Mouse (Mus musculus) midbrain, postnatal 0 days (tissue): Measurements from ENCODE around the gene Rere. TPM values are rescaled to one million over a fixed set of nuclear protein-coding genes. Genes with fewer than 3 reads are reported as not detected.

Source experiments
- ATAC-seq: fragments of 200-750 bp; cut with Nextera tagmentation; 2 replicates; pipeline ENCODE4 v1.8.0; 2017; ENCODE audit warnings: moderate number of reproducible peaks, mild to moderate bottlenecking, moderate TSS enrichment, moderate library complexity; ENCODE audit not compliant: low FRiP score
- DNase-seq: peaks from one replicate; pipeline ENCODE4 v3.0.0-alpha.2; 2015; ENCODE audit warnings: low spot score
- H3K27ac ChIP-seq: fragments of 300-500 bp; sonication (generic); 2 replicates; pipeline ENCODE4 v1.5.1; 2014; ENCODE audit warnings: low read depth, mild to moderate bottlenecking, low read length, mixed read lengths
- H3K27me3 ChIP-seq: fragments of 300-500 bp; sonication (generic); 2 replicates; pipeline ENCODE4 v1.6.1; 2014; ENCODE audit warnings: low read length, control low read depth, mixed read lengths; ENCODE audit not compliant: insufficient read depth
- H3K36me3 ChIP-seq: fragments of 300-500 bp; sonication (generic); 2 replicates; pipeline ENCODE4 v1.6.1; 2014; ENCODE audit warnings: low read length, control low read depth, mixed read lengths; ENCODE audit not compliant: insufficient read depth
- H3K4me1 ChIP-seq: fragments of 300-500 bp; sonication (generic); 2 replicates; pipeline ENCODE4 v1.6.1; 2014; ENCODE audit warnings: mild to moderate bottlenecking, control low read depth, antibody characterized with exemption, low read length, mixed read lengths; ENCODE audit not compliant: insufficient read depth
- H3K4me2 ChIP-seq: fragments of 300-500 bp; sonication (generic); 2 replicates; pipeline ENCODE4 v1.6.1; 2014; ENCODE audit warnings: low read depth, mild to moderate bottlenecking, low read length, mixed read lengths; ENCODE audit not compliant: poor library complexity, severe bottlenecking
- H3K4me3 ChIP-seq: fragments of 300-500 bp; sonication (generic); 2 replicates; pipeline ENCODE4 v1.5.1; 2014; ENCODE audit warnings: low read depth, mild to moderate bottlenecking, low read length, moderate library complexity
- H3K9ac ChIP-seq: fragments of 300-500 bp; sonication (generic); replicated peaks from 2 replicates; pipeline ENCODE4 v1.6.1; 2014; ENCODE audit warnings: mild to moderate bottlenecking, low read length, moderate library complexity, mixed read lengths; ENCODE audit not compliant: poor library complexity, severe bottlenecking
- H3K9me3 ChIP-seq: fragments of 300-500 bp; sonication (generic); 2 replicates; pipeline ENCODE4 v1.6.1; 2016; ENCODE audit warnings: low read length, control low read depth
- CTCF ChIP-seq: IDR thresholded peaks from 2 replicates; pipeline ENCODE4 v1.5.1; 2016; ENCODE audit warnings: antibody characterized with exemption, mild to moderate bottlenecking
- WGBS: fragments of 180-500 bp; shearing (Covaris S2); extraction: QIAGEN DNeasy Blood & Tissue Kit; methylation state at CpG from one replicate; pipeline ENCODE4 v1.1.7; 2014; 5-methylcytosine and 5-hydroxymethylcytosine counted together
- polyA plus RNA-seq: library from polyadenylated mRNA; unstranded; fragments of >200 nt; fragmentation: Nextera tagmentation; extraction: Ambion mirVana; gene quantifications from 2 replicates; pipeline ENCODE4 v1.2.1, GENCODE M21; 2015
- total RNA-seq: library from RNA; depleted of rRNA; stranded (reverse); fragments of >200 nt; gene quantifications from 2 replicates; pipeline ENCODE4 v1.2.3, GENCODE M21; 2014

Rere gene
- total and polyA plus RNA-seq, 2 experiments from 2014 or later: 22.7 to 36.8 TPM

DNA sequence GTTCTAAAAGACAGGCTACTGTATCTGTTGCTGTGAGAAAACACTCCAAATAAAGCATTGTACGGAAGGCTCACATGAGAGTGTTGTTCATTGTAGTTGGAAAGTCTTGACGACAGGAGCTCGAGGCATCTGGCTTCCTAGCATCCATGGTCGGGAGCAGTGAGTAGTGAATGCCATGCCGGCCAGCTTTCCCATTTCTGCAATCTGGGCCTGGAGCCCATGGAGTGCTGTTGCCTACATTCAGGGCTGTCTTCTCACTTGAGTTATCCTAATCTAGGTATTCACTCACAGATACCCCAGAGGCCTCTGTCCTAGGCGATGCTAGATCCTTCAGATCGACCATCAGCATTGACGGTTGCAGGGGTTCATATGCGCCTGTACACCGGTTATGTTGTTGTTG, 160.5 kb downstream of the Rere start:
- 79% methylated on average over 10 of the region's 10 CpGs for WGBS
- no peak for ATAC-seq
- no peaks in the 10 kb centered on the region for H3K9me3 ChIP-seq
- H3K4me1 ChIP-seq: peaks cover 9% of the 10 kb centered on the region
- H3K27ac ChIP-seq: no peak overlapping the region
- H3K36me3 ChIP-seq: no peaks in the 10 kb centered on the region
- no peak overlapping the region for H3K9ac ChIP-seq
- H3K4me3 ChIP-seq: no peak overlapping the region
- H3K4me2 ChIP-seq: no peak overlapping the region
- no peaks in the 10 kb centered on the region for H3K27me3 ChIP-seq
- no peak for TF ChIP-seq CTCF
- no peak for DNase-seq

- Histone ChIP-seq H3K4me3 (no peak overlapping the region), H3K9ac (no peak overlapping the region), H3K27me3 (no peaks in the 10 kb centered on the region), H3K9me3 (no peaks in the 10 kb centered on the region), H3K27ac (no peak overlapping the region), H3K4me1 (peaks cover 9% of the 10 kb centered on the region), H3K36me3 (no peaks in the 10 kb centered on the region), H3K4me2 (no peak overlapping the region)
- TF ChIP-seq CTCF: no peak
- DNase-seq (no peak), ATAC-seq (no peak)
- WGBS: 64% methylated on average over 3 of the region's 3 CpGs
These were observed 162.6 kb downstream of the Rere start for GRCm38 (mm10) chr4:150444068-150444467.

GRCm38 (mm10) chr4:150446617-150447016, 165.2 kb downstream of the Rere start:
- Histone ChIP-seq H3K27me3 (no peaks in the 10 kb centered on the region), H3K4me3 (no peak overlapping the region), H3K4me1 (peaks cover 9% of the 10 kb centered on the region), H3K27ac (no peak overlapping the region), H3K9ac (no peak overlapping the region), H3K9me3 (no peaks in the 10 kb centered on the region), H3K36me3 (no peaks in the 10 kb centered on the region), H3K4me2 (no peak overlapping the region)
- 54% methylated on average over 4 of the region's 4 CpGs for WGBS
- TF ChIP-seq CTCF: no peak
- DNase-seq (no peak), ATAC-seq (no peak)

DNA sequence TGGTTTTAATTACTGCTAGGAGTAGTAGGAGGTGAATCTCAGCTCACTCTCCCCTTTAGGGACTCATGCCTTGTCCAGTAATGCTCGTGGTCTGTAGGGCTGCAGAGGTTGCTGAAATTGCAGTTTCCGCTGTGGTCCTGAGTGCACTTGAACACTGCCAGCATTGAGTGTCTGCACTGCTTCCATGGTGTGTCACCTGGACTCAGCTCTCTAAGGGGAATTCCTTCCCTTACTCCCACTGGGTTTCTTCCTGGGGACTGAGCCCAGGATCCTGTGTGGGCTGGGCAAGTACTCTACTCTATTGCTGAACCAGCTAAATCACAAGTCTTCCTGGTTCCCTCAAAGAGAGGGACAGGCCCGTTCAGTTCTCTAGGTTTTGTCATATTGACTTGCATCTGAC, 166.1 kb downstream of the Rere start:
- H3K4me2 ChIP-seq: no peak overlapping the region
- no peaks in the 10 kb centered on the region for H3K27me3 ChIP-seq
- DNase-seq (no peak), ATAC-seq (no peak)
- no peaks in the 10 kb centered on the region for H3K9me3 ChIP-seq
- no peak for TF ChIP-seq CTCF
- peaks cover 9% of the 10 kb centered on the region for H3K4me1 ChIP-seq
- WGBS: 80% methylated on average over 3 of the region's 3 CpGs
- no peak overlapping the region for H3K4me3 ChIP-seq
- H3K27ac ChIP-seq: no peak overlapping the region
- H3K36me3 ChIP-seq: no peaks in the 10 kb centered on the region
- no peak overlapping the region for H3K9ac ChIP-seq

DNA sequence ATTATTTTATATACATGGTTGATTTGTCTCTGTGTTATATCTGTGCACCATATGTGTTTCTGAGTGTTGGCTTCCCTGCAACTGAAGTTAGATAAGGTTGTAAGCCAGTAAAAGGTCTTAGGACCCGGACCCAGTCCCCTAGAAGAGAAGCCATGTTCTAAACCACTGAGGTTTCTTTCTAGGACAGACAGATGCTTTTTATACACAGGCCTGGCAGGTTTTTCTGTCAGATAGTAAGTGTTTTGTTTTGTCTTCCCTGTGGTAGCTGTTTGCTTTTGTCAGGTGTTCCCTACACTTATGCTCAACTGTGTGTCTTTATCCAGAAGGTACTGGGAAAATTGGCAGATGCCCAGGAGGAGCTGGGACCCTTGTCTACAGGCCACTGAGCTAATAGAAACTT, 167.0 kb downstream of the Rere start:
- H3K9ac ChIP-seq: no peak overlapping the region
- no peak overlapping the region for H3K4me2 ChIP-seq
- DNase-seq (no peak), ATAC-seq (no peak)
- no peaks in the 10 kb centered on the region for H3K27me3 ChIP-seq
- TF ChIP-seq CTCF: no peak
- WGBS: 75% methylated on average over 1 of the region's 1 CpGs
- no peaks in the 10 kb centered on the region for H3K9me3 ChIP-seq
- no peaks in the 10 kb centered on the region for H3K36me3 ChIP-seq
- no peak overlapping the region for H3K4me3 ChIP-seq
- no peak overlapping the region for H3K27ac ChIP-seq
- H3K4me1 ChIP-seq: peaks cover 9% of the 10 kb centered on the region

- DNase-seq (no peak), ATAC-seq (no peak)
- Histone ChIP-seq H3K27ac (no peak overlapping the region), H3K27me3 (no peaks in the 10 kb centered on the region), H3K4me2 (no peak overlapping the region), H3K4me1 (peaks cover 9% of the 10 kb centered on the region), H3K9me3 (no peaks in the 10 kb centered on the region), H3K4me3 (no peak overlapping the region), H3K9ac (no peak overlapping the region), H3K36me3 (no peaks in the 10 kb centered on the region)
- WGBS: 61% methylated on average over 6 of the region's 6 CpGs
- TF ChIP-seq CTCF: no peak
These were observed 168.7 kb downstream of the Rere start for GRCm38 (mm10) chr4:150450081-150450691.
